Mouse (Mus musculus) MEL (cell line): Measurements from ENCODE around the gene Fam102a.
"Not testable (repeated sequence)": the region's sequence is repeated elsewhere in the genome, so short reads cannot be mapped to it uniquely, and the experiment has no call there.

ENCODE experiments used
- CHD2 ChIP-seq: IDR thresholded peaks from 2 replicates; pipeline ENCODE4 v1.6.1; 2011; ENCODE audit warnings: low read length, improper control_type of control experiment
- CTCF ChIP-seq, 3 experiments: IDR thresholded peaks in 2 of 3; conservative IDR thresholded peaks in 1 of 3; 2 replicates each; pipeline ENCODE4 v1.5.1; 2011 to 2012; ENCODE audit warnings: low read length in 3 of 3, low read depth in 2 of 3, mild to moderate bottlenecking in 2 of 3, improper control_type of control experiment in 1 of 3, inconsistent platforms in 1 of 3, mixed read lengths in 1 of 3, moderate library complexity in 1 of 3; ENCODE audit not compliant: control insufficient read depth in 1 of 3, insufficient read depth in 1 of 3, poor library complexity in 1 of 3, severe bottlenecking in 1 of 3
- E2F4 ChIP-seq: IDR thresholded peaks from 2 replicates; pipeline ENCODE4 v1.6.1; 2011; ENCODE audit warnings: low read depth, low read length, improper control_type of control experiment, borderline replicate concordance
- EP300 ChIP-seq, 2 experiments: IDR thresholded peaks; 2 replicates each; pipeline ENCODE4 v1.6.1; 2011; ENCODE audit warnings: improper control_type of control experiment in 2 of 2, low read length in 2 of 2, low read depth in 1 of 2, mild to moderate bottlenecking in 1 of 2
- GATA1 ChIP-seq: IDR thresholded peaks from 2 replicates; pipeline ENCODE4 v1.6.1; 2011; ENCODE audit warnings: low read depth, low read length, improper control_type of control experiment
- MAZ ChIP-seq: IDR thresholded peaks from 2 replicates; pipeline ENCODE4 v1.6.1; 2012; ENCODE audit warnings: low read depth, mild to moderate bottlenecking, inconsistent platforms, low read length, improper control_type of control experiment
- MEF2A ChIP-seq: IDR thresholded peaks from 2 replicates; pipeline ENCODE4 v1.6.1; 2014; ENCODE audit warnings: low read depth, mild to moderate bottlenecking, inconsistent platforms, low read length, improper control_type of control experiment; ENCODE audit not compliant: poor library complexity, insufficient replicate concordance, severe bottlenecking; ENCODE audit errors: extremely low read depth
- NELFE ChIP-seq: IDR thresholded peaks from 2 replicates; pipeline ENCODE4 v1.6.1; 2011; ENCODE audit warnings: low read depth, low read length, improper control_type of control experiment
- POLR2A ChIP-seq, 2 experiments: IDR thresholded peaks; 2 replicates each; pipeline ENCODE4 v1.6.1; 2011 to 2012; ENCODE audit warnings: low read length in 2 of 2, mild to moderate bottlenecking in 2 of 2, control low read depth in 1 of 2, improper control_type of control experiment in 1 of 2, low read depth in 1 of 2, moderate library complexity in 1 of 2; ENCODE audit not compliant: control insufficient read depth in 1 of 2, insufficient read depth in 1 of 2, poor library complexity in 1 of 2
- ZC3H11A ChIP-seq: IDR thresholded peaks from 2 replicates; pipeline ENCODE4 v1.6.1; 2012; ENCODE audit warnings: low read depth, mild to moderate bottlenecking, inconsistent platforms, low read length, improper control_type of control experiment

- not testable (repeated sequence) for TF ChIP-seq GATA1; ZC3H11A; E2F4; MAZ; POLR2A (IDR thresholded peaks at IDR 0.05; ENCODE audit: control insufficient read depth in 1 of 2, insufficient read depth in 1 of 2, low read depth in 1 of 2, low read length in 2 of 2, poor library complexity in 1 of 2); CTCF (IDR thresholded peaks at IDR 0.05 in 2 of 3, conservative IDR thresholded peaks at IDR 0.05 in 1 of 3; ENCODE audit: control insufficient read depth in 1 of 3, insufficient read depth in 1 of 3, low read depth in 2 of 3, low read length in 3 of 3, poor library complexity in 1 of 3, severe bottlenecking in 1 of 3); EP300 (IDR thresholded peaks at IDR 0.05; ENCODE audit: low read depth in 1 of 2, low read length in 2 of 2); CHD2; NELFE; MEF2A
These were observed 44.4 kb upstream of the Fam102a start for GRCm38 (mm10) chr2:32490730-32491129.
